Mouse (Mus musculus): ENCODE measurements at regions not wholly inside any gene's neighbourhood (a gene's known extent, or its start where the extent isn't known, plus 50 kb on each side); places are given as distances from the start of the nearest gene placed in this dataset.
A peak's percentile ranks its signal among the peaks of the same experiment; 100 is the strongest.

- TF ChIP-seq CTCF (IDR thresholded peaks at IDR 0.05; ENCODE audit: low read depth, low read length) (no peak), POLR2A (IDR thresholded peaks at IDR 0.05; ENCODE audit: extremely low read depth, insufficient read depth, low read length) (no peak)
- Histone ChIP-seq H3K27me3 (ENCODE audit: control insufficient read depth, insufficient read depth, low read length) (no peaks in the 10 kb centered on the region), H3K36me3 (ENCODE audit: control insufficient read depth, insufficient read depth, low read length) (no peaks in the 10 kb centered on the region), H3K4me1 (ENCODE audit: control insufficient read depth, insufficient read depth, low read length) (peaks cover 3% of the 10 kb centered on the region; the same call in 1 of the 2 replicates), H3K4me3 (ENCODE audit: insufficient read depth, low read depth, low read length) (no peak overlapping the region), H3K9ac (ENCODE audit: low read depth, low read length) (no peak overlapping the region), H3K27ac (replicated peaks; ENCODE audit: insufficient read depth, low read depth, low read length) (no peak overlapping the region), H3K79me2 (ENCODE audit: control insufficient read depth, insufficient read depth, low read length) (no peaks in the 10 kb centered on the region)
- DNase-seq (ENCODE audit: extremely low read depth, low read depth, low spot score) = no peak
- 29% methylated on average over 5 of the region's 5 CpGs for WGBS
Observed at GRCm38 (mm10) chr9:74650036-74650435, 211.7 kb upstream of the Onecut1 start.

DNA sequence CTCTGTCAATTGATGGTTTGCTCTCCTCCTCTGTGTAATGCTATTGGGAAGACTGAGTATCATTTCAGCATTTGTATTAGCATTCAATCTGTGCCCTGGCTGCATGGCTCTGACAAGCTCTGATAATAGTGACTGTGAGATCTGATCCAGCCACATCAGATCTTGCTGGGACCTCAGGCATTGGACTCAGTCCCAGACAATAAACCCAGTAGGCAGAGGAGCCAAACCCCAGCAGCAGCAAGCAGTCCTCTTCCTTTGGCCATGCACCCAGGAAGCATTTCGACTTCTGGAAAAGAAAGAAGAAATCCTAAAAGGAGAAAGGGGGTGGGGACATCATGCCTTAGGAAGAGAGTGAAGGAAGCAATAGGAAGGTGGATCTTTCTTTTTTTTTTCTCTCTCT, 205.8 kb upstream of the Onecut1 start:
- H3K4me1 ChIP-seq (ENCODE audit: control insufficient read depth, insufficient read depth, low read length) = peaks cover 10% of the 10 kb centered on the region; the same call in 1 of the 2 replicates
- no peaks in the 10 kb centered on the region for H3K36me3 ChIP-seq (ENCODE audit: control insufficient read depth, insufficient read depth, low read length)
- peak overlapping the region; percentile 14 for H3K9ac ChIP-seq (ENCODE audit: low read depth, low read length)
- H3K79me2 ChIP-seq (ENCODE audit: control insufficient read depth, insufficient read depth, low read length) = no peaks in the 10 kb centered on the region
- WGBS = 5% methylated on average over 1 of the region's 1 CpGs
- peak overlapping the region; percentile 45 for H3K27ac ChIP-seq (replicated peaks; ENCODE audit: insufficient read depth, low read depth, low read length)
- TF ChIP-seq CTCF (IDR thresholded peaks at IDR 0.05; ENCODE audit: low read depth, low read length) = no peak
- TF ChIP-seq POLR2A (IDR thresholded peaks at IDR 0.05; ENCODE audit: extremely low read depth, insufficient read depth, low read length) = no peak
- H3K27me3 ChIP-seq (ENCODE audit: control insufficient read depth, insufficient read depth, low read length) = no peaks in the 10 kb centered on the region
- DNase-seq (ENCODE audit: extremely low read depth, low read depth, low spot score) = peak; percentile 67
- no peak overlapping the region for H3K4me3 ChIP-seq (ENCODE audit: insufficient read depth, low read depth, low read length)

GRCm38 (mm10) chr9:74656392-74656791, 205.3 kb upstream of the Onecut1 start:
- Histone ChIP-seq H3K27me3 (ENCODE audit: control insufficient read depth, insufficient read depth, low read length) (no peaks in the 10 kb centered on the region), H3K27ac (replicated peaks; ENCODE audit: insufficient read depth, low read depth, low read length) (peak overlapping the region; percentile 86), H3K79me2 (ENCODE audit: control insufficient read depth, insufficient read depth, low read length) (no peaks in the 10 kb centered on the region), H3K9ac (ENCODE audit: low read depth, low read length) (peak overlapping the region; percentile 72), H3K4me1 (ENCODE audit: control insufficient read depth, insufficient read depth, low read length) (peaks cover 10% of the 10 kb centered on the region; the same call in 1 of the 2 replicates), H3K36me3 (ENCODE audit: control insufficient read depth, insufficient read depth, low read length) (no peaks in the 10 kb centered on the region), H3K4me3 (ENCODE audit: insufficient read depth, low read depth, low read length) (peak overlapping the region; percentile 33; the same call in 1 of the 2 replicates)
- 27% methylated on average over 10 of the region's 10 CpGs for WGBS
- peak; percentile 96 for DNase-seq (ENCODE audit: extremely low read depth, low read depth, low spot score)
- TF ChIP-seq POLR2A (IDR thresholded peaks at IDR 0.05; ENCODE audit: extremely low read depth, insufficient read depth, low read length) (no peak), CTCF (IDR thresholded peaks at IDR 0.05; ENCODE audit: low read depth, low read length) (no peak)

GRCm38 (mm10) chr9:74671356-74671952, 190.3 kb upstream of the Onecut1 start:
- peak overlapping the region; percentile 93 for H3K27ac ChIP-seq (replicated peaks; ENCODE audit: insufficient read depth, low read depth, low read length)
- TF ChIP-seq POLR2A (IDR thresholded peaks at IDR 0.05; ENCODE audit: extremely low read depth, insufficient read depth, low read length) = no peak
- no peak for TF ChIP-seq CTCF (IDR thresholded peaks at IDR 0.05; ENCODE audit: low read depth, low read length)
- no peaks in the 10 kb centered on the region for H3K79me2 ChIP-seq (ENCODE audit: control insufficient read depth, insufficient read depth, low read length)
- H3K36me3 ChIP-seq (ENCODE audit: control insufficient read depth, insufficient read depth, low read length) = no peaks in the 10 kb centered on the region
- DNase-seq (ENCODE audit: extremely low read depth, low read depth, low spot score) = peak; percentile 100
- H3K4me3 ChIP-seq (ENCODE audit: insufficient read depth, low read depth, low read length) = no peak overlapping the region
- H3K27me3 ChIP-seq (ENCODE audit: control insufficient read depth, insufficient read depth, low read length) = no peaks in the 10 kb centered on the region
- 26% methylated on average over 4 of the region's 4 CpGs for WGBS
- H3K4me1 ChIP-seq (ENCODE audit: control insufficient read depth, insufficient read depth, low read length) = peaks cover 12% of the 10 kb centered on the region
- H3K9ac ChIP-seq (ENCODE audit: low read depth, low read length) = 0 out of 2 replicates have a peak overlapping the region, but pooled peaks have one; percentile 36

- Histone ChIP-seq H3K27ac (replicated peaks; ENCODE audit: insufficient read depth, low read depth, low read length) (peak overlapping the region; percentile 93), H3K36me3 (ENCODE audit: control insufficient read depth, insufficient read depth, low read length) (no peaks in the 10 kb centered on the region), H3K79me2 (ENCODE audit: control insufficient read depth, insufficient read depth, low read length) (no peaks in the 10 kb centered on the region), H3K9ac (ENCODE audit: low read depth, low read length) (peak overlapping the region; percentile 35; the same call in 1 of the 2 replicates), H3K4me1 (ENCODE audit: control insufficient read depth, insufficient read depth, low read length) (peaks cover 12% of the 10 kb centered on the region), H3K4me3 (ENCODE audit: insufficient read depth, low read depth, low read length) (no peak overlapping the region), H3K27me3 (ENCODE audit: control insufficient read depth, insufficient read depth, low read length) (no peaks in the 10 kb centered on the region)
- peak; percentile 94 for DNase-seq (ENCODE audit: extremely low read depth, low read depth, low spot score)
- TF ChIP-seq POLR2A (IDR thresholded peaks at IDR 0.05; ENCODE audit: extremely low read depth, insufficient read depth, low read length) = no peak
- TF ChIP-seq CTCF (IDR thresholded peaks at IDR 0.05; ENCODE audit: low read depth, low read length) = no peak
- 23% methylated on average over 7 of the region's 7 CpGs for WGBS
Observed at GRCm38 (mm10) chr9:74672261-74672660, 189.5 kb upstream of the Onecut1 start.

DNA sequence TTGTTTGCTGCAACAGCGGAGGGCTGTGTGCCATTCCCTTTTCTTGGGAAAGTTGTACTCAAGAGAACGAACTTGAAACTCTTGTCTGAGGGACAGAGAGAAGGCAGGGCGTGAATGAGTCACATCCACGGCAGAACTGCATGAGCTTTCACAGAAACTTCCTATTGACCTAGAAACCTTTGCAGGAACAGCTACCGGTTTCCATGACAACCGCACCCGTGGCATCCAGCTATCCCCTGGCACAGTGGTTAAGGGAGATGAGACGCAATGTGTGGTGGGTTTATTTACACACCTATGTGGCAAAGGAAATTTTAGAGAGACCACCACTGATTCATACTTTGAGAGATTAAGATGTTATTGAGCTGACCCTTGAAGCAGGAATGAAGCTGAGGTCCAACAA, 163.5 kb upstream of the Onecut1 start:
- H3K9ac ChIP-seq (ENCODE audit: low read depth, low read length) = no peak overlapping the region
- 78% methylated on average over 8 of the region's 8 CpGs for WGBS
- TF ChIP-seq POLR2A (IDR thresholded peaks at IDR 0.05; ENCODE audit: extremely low read depth, insufficient read depth, low read length) = no peak
- no peak for TF ChIP-seq CTCF (IDR thresholded peaks at IDR 0.05; ENCODE audit: low read depth, low read length)

More for the DNA sequence above, 163.5 kb upstream of the Onecut1 start:
- Histone ChIP-seq H3K4me1 (ENCODE audit: control insufficient read depth, insufficient read depth, low read length) (peaks cover 18% of the 10 kb centered on the region), H3K79me2 (ENCODE audit: control insufficient read depth, insufficient read depth, low read length) (no peaks in the 10 kb centered on the region), H3K27me3 (ENCODE audit: control insufficient read depth, insufficient read depth, low read length) (no peaks in the 10 kb centered on the region), H3K36me3 (ENCODE audit: control insufficient read depth, insufficient read depth, low read length) (no peaks in the 10 kb centered on the region), H3K4me3 (ENCODE audit: insufficient read depth, low read depth, low read length) (no peak overlapping the region), H3K27ac (replicated peaks; ENCODE audit: insufficient read depth, low read depth, low read length) (no peak overlapping the region)
- DNase-seq (ENCODE audit: extremely low read depth, low read depth, low spot score) = no peak
